Mouse (Mus musculus) heart, adult 9 months (tissue): ENCODE data around the gene Prkar1a.
"Not testable (repeated sequence)": the region's sequence is repeated elsewhere in the genome, so short reads cannot be mapped to it uniquely, and the experiment has no call there.

Source experiments
- DNase-seq, 2 experiments: peaks; one replicate each; pipeline ENCODE4 v3.0.0; 2022; ENCODE audit warnings: low spot score in 2 of 2

Gene Prkar1a

GRCm38 (mm10) chr11:109641498-109642222 is 7.5 kb upstream of the Prkar1a start:
- peak; percentile 74 to 83 for DNase-seq

GRCm38 (mm10) chr11:109648510-109648909 is 695 bp upstream of the Prkar1a start:
- DNase-seq = peak; percentile 65 to 69

- peak; percentile 80 to 84 for DNase-seq
Observed at GRCm38 (mm10) chr11:109649975-109650701, 933 bp downstream of the Prkar1a start.

- peak; percentile 94 to 95 for DNase-seq
Observed at GRCm38 (mm10) chr11:109650788-109651565, 1.8 kb downstream of the Prkar1a start.

- peak; percentile 34 to 35 for DNase-seq
Observed at GRCm38 (mm10) chr11:109651566-109652024, 2.4 kb downstream of the Prkar1a start.

GRCm38 (mm10) chr11:109652505-109652904 is 3.3 kb downstream of the Prkar1a start:
- DNase-seq = no peak

GRCm38 (mm10) chr11:109653201-109653600 is 4.0 kb downstream of the Prkar1a start:
- DNase-seq = no peak

- DNase-seq = no peak
Observed at GRCm38 (mm10) chr11:109654581-109654980, 5.4 kb downstream of the Prkar1a start.

GRCm38 (mm10) chr11:109656232-109656631 is 7.0 kb downstream of the Prkar1a start:
- no peak for DNase-seq

- not testable (repeated sequence) for DNase-seq
Observed at GRCm38 (mm10) chr11:109660526-109660925, 11.3 kb downstream of the Prkar1a start.

- no peak for DNase-seq
Observed at GRCm38 (mm10) chr11:109664293-109664692, 15.1 kb downstream of the Prkar1a start.

GRCm38 (mm10) chr11:109665424-109665823 is 16.2 kb downstream of the Prkar1a start:
- DNase-seq = no peak

- no peak for DNase-seq
Observed at GRCm38 (mm10) chr11:109666411-109666810, 17.2 kb downstream of the Prkar1a start.

GRCm38 (mm10) chr11:109667371-109667770 is 18.2 kb downstream of the Prkar1a start:
- DNase-seq = no peak

- no peak for DNase-seq
Observed at GRCm38 (mm10) chr11:109668115-109668725, 19.0 kb downstream of the Prkar1a start.

GRCm38 (mm10) chr11:109669149-109669708 is 20.0 kb downstream of the Prkar1a start:
- no peak for DNase-seq

GRCm38 (mm10) chr11:109670026-109670916 is 21.1 kb downstream of the Prkar1a start:
- peak; percentile 54 to 62 for DNase-seq

GRCm38 (mm10) chr11:109671136-109672020 is 22.2 kb downstream of the Prkar1a start:
- DNase-seq = peak; percentile 38 to 49

- no peak for DNase-seq
Observed at GRCm38 (mm10) chr11:109672021-109672324, 22.8 kb downstream of the Prkar1a start.
